Mouse (Mus musculus) megakaryocyte, embryonic 14.5 days (primary cell): Measurements from ENCODE around the gene Gm13691. TPM values are rescaled to one million over a fixed set of nuclear protein-coding genes. Genes with fewer than 3 reads are reported as not detected.
"Not testable (repeated sequence)": the region's sequence is repeated elsewhere in the genome, so short reads cannot be mapped to it uniquely, and the experiment has no call there.

Source experiments
- H3K27me3 ChIP-seq: replicated peaks from 2 replicates; pipeline ENCODE3; 2012; ENCODE audit warnings: inconsistent platforms
- H3K36me3 ChIP-seq: replicated peaks from 2 replicates; pipeline ENCODE3; 2012; ENCODE audit warnings: low read length, inconsistent platforms, mixed read lengths
- H3K4me1 ChIP-seq: 2 replicates; pipeline ENCODE4 v1.6.1; 2012; ENCODE audit warnings: inconsistent platforms
- H3K4me3 ChIP-seq: replicated peaks from 2 replicates; pipeline ENCODE3; 2012; ENCODE audit warnings: moderate library complexity, mild to moderate bottlenecking, inconsistent platforms
- H3K9me3 ChIP-seq: 2 replicates; pipeline ENCODE4 v1.6.1; 2012; ENCODE audit warnings: inconsistent platforms
- FLI1 ChIP-seq: IDR thresholded peaks from 2 replicates; pipeline ENCODE4 v1.6.1; 2012; ENCODE audit warnings: low read length, inconsistent platforms, mixed read lengths
- GATA1 ChIP-seq: IDR thresholded peaks from 3 replicates; pipeline ENCODE4 v1.6.1; 2012; ENCODE audit warnings: mixed read lengths, low read length, inconsistent platforms, borderline replicate concordance
- polyA plus RNA-seq: library from polyadenylated mRNA; stranded (reverse); fragments of >175 nt; gene quantifications from 2 replicates; pipeline ENCODE4 v1.2.3, GENCODE M21; 2012; ENCODE audit warnings: low replicate concordance; ENCODE audit not compliant: insufficient read depth

The Gm13691 gene
- polyA plus RNA-seq = 0.66 TPM in 1 of 2 replicates, not detected in the other

DNA sequence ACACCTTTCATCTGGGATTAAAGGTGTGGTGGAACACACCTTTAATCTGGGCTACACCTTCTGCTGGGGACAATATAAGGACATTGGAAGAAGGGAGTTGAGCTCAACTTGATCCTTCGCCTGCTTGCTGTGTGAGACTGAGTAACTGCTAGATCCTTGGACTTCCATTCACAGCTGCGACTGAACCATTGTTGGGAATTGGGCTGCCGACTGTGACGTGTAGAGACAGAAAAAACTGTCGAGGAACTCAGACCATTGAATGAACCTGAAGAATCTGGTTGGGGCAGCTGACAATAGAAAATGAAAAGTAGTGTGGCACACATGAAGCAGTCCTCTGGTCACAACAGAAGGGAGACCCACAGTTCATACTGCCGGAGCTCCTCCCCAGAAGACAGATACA, at the start of gene Gm13691:
Gene Gm13691, plus strand, starts transcription at position 301 of the 400 bp plus-strand sequence.
- H3K36me3 ChIP-seq, H3K4me1 ChIP-seq, H3K9me3 ChIP-seq, H3K27me3 ChIP-seq, H3K4me3 ChIP-seq: not testable (repeated sequence)

DNA sequence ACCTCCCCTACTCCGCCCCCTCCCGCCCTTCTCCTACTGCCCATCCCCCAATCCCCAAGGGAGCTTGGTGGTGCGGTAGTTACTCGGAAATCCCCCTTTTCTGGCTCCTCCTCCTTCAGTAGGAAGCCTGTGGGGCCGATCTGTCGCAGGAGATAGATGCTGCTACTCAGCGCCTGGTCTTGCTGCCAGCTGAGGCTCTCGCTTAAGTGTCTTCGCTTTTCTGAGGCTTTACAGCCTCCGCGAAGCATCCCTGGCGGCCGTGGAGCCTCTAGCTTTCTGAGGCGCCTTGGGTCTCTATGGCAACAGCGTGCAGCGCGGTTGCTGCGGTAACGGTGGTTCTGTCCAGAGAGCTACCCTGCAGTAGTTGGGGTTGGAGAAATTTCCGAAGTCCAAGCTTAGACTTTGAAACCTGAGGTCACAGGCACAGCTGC, 49.4 kb upstream of the Gm13691 start, which contains the start of gene Zswim2:
Gene Zswim2, minus strand, starts transcription at position 298 of the 431 bp plus-strand sequence.
- Histone ChIP-seq H3K27me3 (no peaks in the 10 kb centered on the region), H3K9me3 (peaks cover 6% of the 10 kb centered on the region; the same call in 1 of the 2 replicates), H3K4me3 (peak within 1 kb of the TSS; percentile 85), H3K36me3 (no peaks in the 10 kb centered on the region), H3K4me1 (peaks cover 14% of the 10 kb centered on the region)
- TF ChIP-seq GATA1 = no peak
- no peak for TF ChIP-seq FLI1

DNA sequence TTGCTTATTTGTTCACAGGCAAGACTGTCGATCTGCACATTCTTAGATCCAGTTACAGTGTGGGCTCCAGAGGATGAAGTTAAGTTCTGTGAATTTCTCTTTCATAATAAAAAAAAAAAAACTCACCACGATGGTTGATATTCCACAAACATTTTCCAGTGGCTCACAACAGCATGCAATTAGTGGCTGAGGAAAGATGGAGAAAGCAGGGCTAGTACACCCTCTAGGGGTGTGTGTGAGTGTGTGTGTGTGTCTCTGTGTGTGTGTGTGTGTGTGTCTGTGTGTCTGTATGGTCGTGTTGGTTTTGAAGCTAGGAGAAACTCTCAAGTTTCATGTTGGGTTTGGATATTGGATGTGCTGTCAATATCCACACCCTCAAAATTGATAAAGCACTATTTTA, 49.0 kb upstream of the Gm13691 start:
- H3K4me1 ChIP-seq = peaks cover 14% of the 10 kb centered on the region
- TF ChIP-seq GATA1 (no peak), FLI1 (no peak)
- no peaks in the 10 kb centered on the region for H3K36me3 ChIP-seq
- peaks cover 6% of the 10 kb centered on the region; the same call in 1 of the 2 replicates for H3K9me3 ChIP-seq
- peak overlapping the region; percentile 85 for H3K4me3 ChIP-seq
- H3K27me3 ChIP-seq = no peaks in the 10 kb centered on the region

DNA sequence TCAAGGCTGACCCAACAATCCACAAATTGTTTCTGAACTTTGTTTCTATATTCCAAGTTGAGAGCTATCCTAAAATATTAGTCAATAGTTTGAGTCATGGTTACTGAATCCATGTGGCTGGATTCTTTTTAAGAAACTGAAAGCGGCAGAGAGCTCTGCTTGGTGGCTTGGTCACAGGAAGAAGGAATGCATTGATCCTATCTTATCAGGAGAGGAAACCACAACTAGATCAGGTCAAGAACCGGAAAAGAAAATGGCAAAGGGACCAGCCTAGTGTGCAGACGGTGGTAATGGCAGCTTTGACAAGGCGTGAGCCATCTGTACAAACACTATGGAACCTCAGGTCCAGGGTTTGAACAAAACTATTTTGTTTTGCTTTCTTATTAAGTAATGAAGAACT, 48.6 kb upstream of the Gm13691 start:
- H3K4me1 ChIP-seq = peaks cover 14% of the 10 kb centered on the region
- peak overlapping the region; percentile 35 for H3K4me3 ChIP-seq
- H3K9me3 ChIP-seq = peaks cover 6% of the 10 kb centered on the region; the same call in 1 of the 2 replicates
- TF ChIP-seq GATA1 (no peak), FLI1 (no peak)
- no peaks in the 10 kb centered on the region for H3K36me3 ChIP-seq
- H3K27me3 ChIP-seq = no peaks in the 10 kb centered on the region

DNA sequence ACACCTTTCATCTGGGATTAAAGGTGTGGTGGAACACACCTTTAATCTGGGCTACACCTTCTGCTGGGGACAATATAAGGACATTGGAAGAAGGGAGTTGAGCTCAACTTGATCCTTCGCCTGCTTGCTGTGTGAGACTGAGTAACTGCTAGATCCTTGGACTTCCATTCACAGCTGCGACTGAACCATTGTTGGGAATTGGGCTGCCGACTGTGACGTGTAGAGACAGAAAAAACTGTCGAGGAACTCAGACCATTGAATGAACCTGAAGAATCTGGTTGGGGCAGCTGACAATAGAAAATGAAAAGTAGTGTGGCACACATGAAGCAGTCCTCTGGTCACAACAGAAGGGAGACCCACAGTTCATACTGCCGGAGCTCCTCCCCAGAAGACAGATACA, 35.0 kb upstream of the Gm13691 start, which contains the start of gene Gm13698:
Gene Gm13698, plus strand, starts transcription at position 301 of the 400 bp plus-strand sequence.
- not testable (repeated sequence) for H3K27me3 ChIP-seq, H3K4me3 ChIP-seq, H3K4me1 ChIP-seq, H3K36me3 ChIP-seq, H3K9me3 ChIP-seq

DNA sequence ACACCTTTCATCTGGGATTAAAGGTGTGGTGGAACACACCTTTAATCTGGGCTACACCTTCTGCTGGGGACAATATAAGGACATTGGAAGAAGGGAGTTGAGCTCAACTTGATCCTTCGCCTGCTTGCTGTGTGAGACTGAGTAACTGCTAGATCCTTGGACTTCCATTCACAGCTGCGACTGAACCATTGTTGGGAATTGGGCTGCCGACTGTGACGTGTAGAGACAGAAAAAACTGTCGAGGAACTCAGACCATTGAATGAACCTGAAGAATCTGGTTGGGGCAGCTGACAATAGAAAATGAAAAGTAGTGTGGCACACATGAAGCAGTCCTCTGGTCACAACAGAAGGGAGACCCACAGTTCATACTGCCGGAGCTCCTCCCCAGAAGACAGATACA, 29.1 kb upstream of the Gm13691 start, which contains the start of gene Gm13693:
Gene Gm13693, plus strand, starts transcription at position 301 of the 400 bp plus-strand sequence.
- not testable (repeated sequence) for H3K27me3 ChIP-seq, H3K4me3 ChIP-seq, H3K9me3 ChIP-seq, H3K4me1 ChIP-seq, H3K36me3 ChIP-seq

DNA sequence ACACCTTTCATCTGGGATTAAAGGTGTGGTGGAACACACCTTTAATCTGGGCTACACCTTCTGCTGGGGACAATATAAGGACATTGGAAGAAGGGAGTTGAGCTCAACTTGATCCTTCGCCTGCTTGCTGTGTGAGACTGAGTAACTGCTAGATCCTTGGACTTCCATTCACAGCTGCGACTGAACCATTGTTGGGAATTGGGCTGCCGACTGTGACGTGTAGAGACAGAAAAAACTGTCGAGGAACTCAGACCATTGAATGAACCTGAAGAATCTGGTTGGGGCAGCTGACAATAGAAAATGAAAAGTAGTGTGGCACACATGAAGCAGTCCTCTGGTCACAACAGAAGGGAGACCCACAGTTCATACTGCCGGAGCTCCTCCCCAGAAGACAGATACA, 23.3 kb upstream of the Gm13691 start, which contains the start of gene Gm13695:
Gene Gm13695, plus strand, starts transcription at position 301 of the 400 bp plus-strand sequence.
- H3K36me3 ChIP-seq, H3K4me1 ChIP-seq, H3K27me3 ChIP-seq, H3K9me3 ChIP-seq, H3K4me3 ChIP-seq: not testable (repeated sequence)

DNA sequence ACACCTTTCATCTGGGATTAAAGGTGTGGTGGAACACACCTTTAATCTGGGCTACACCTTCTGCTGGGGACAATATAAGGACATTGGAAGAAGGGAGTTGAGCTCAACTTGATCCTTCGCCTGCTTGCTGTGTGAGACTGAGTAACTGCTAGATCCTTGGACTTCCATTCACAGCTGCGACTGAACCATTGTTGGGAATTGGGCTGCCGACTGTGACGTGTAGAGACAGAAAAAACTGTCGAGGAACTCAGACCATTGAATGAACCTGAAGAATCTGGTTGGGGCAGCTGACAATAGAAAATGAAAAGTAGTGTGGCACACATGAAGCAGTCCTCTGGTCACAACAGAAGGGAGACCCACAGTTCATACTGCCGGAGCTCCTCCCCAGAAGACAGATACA, 17.5 kb upstream of the Gm13691 start, which contains the start of gene Gm13696:
Gene Gm13696, plus strand, starts transcription at position 301 of the 400 bp plus-strand sequence.
- not testable (repeated sequence) for H3K27me3 ChIP-seq, H3K9me3 ChIP-seq, H3K4me1 ChIP-seq

DNA sequence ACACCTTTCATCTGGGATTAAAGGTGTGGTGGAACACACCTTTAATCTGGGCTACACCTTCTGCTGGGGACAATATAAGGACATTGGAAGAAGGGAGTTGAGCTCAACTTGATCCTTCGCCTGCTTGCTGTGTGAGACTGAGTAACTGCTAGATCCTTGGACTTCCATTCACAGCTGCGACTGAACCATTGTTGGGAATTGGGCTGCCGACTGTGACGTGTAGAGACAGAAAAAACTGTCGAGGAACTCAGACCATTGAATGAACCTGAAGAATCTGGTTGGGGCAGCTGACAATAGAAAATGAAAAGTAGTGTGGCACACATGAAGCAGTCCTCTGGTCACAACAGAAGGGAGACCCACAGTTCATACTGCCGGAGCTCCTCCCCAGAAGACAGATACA, 11.7 kb upstream of the Gm13691 start, which contains the start of gene Gm13694:
Gene Gm13694, plus strand, starts transcription at position 301 of the 400 bp plus-strand sequence.
- H3K4me1 ChIP-seq, H3K9me3 ChIP-seq, H3K4me3 ChIP-seq, H3K36me3 ChIP-seq, H3K27me3 ChIP-seq: not testable (repeated sequence)

More for the DNA sequence above, 17.5 kb upstream of the Gm13691 start, which contains the start of gene Gm13696:
- not testable (repeated sequence) for H3K36me3 ChIP-seq, H3K4me3 ChIP-seq

DNA sequence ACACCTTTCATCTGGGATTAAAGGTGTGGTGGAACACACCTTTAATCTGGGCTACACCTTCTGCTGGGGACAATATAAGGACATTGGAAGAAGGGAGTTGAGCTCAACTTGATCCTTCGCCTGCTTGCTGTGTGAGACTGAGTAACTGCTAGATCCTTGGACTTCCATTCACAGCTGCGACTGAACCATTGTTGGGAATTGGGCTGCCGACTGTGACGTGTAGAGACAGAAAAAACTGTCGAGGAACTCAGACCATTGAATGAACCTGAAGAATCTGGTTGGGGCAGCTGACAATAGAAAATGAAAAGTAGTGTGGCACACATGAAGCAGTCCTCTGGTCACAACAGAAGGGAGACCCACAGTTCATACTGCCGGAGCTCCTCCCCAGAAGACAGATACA, 5.9 kb upstream of the Gm13691 start, which contains the start of gene Gm13697:
Gene Gm13697, plus strand, starts transcription at position 301 of the 400 bp plus-strand sequence.
- not testable (repeated sequence) for H3K4me3 ChIP-seq, H3K36me3 ChIP-seq, H3K4me1 ChIP-seq, H3K9me3 ChIP-seq, H3K27me3 ChIP-seq

DNA sequence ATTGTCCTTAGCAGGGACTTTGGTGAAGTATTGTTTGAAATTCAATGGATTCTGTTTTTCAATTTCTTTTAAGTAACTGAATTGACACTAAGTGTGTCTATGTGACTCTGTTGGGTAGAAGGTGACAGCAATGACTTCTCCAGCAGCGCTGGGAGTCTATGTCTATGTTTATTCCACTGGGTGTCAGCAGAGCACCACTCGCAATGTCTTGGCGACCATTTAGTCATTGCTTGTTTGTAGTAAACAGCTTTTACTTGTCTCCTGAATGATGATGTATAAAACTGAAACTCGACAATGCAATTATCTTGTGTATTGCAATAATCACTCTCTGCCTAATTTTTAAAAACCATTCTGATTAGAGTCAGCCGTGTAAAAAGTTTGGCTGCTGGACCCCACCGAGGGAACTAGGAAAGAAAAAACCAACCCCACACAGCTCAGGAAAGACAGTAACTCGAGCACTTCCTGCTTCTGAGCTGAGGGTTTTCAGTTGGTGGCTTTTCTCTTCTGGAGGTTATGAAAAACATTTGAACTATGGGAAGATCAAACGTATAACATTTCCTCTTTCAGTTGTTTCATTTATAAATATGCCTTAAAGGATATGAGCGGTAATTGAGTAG, 3.4 kb downstream of the Gm13691 start:
- peak overlapping the region; percentile 82 for H3K4me3 ChIP-seq

DNA sequence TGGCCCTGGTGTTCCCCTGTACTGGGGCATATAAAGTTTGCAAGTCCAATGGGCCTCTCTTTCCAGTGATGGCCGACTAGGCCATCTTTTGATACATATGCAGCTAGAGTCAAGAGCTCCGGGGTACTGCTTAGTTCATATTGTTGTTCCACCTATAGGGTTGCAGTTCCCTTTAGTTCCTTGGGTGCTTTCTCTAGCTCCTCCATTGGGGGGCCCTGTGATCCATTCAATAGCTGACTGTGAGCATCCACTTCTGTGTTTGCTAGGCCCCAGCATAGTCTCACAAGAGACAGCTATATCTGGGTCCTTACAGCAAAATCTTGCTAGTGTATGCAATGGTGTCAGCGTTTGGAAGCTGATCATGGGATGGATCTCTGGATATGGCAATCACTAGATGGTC, 4.2 kb downstream of the Gm13691 start:
- H3K4me3 ChIP-seq, H3K27me3 ChIP-seq, H3K36me3 ChIP-seq, H3K9me3 ChIP-seq, H3K4me1 ChIP-seq: not testable (repeated sequence)

More for the DNA sequence above, 3.4 kb downstream of the Gm13691 start:
- H3K27me3 ChIP-seq, H3K36me3 ChIP-seq, H3K9me3 ChIP-seq, H3K4me1 ChIP-seq: not testable (repeated sequence)
